ENCODE assay signal across 10 mouse cellular contexts in the genomic region with DNA sequence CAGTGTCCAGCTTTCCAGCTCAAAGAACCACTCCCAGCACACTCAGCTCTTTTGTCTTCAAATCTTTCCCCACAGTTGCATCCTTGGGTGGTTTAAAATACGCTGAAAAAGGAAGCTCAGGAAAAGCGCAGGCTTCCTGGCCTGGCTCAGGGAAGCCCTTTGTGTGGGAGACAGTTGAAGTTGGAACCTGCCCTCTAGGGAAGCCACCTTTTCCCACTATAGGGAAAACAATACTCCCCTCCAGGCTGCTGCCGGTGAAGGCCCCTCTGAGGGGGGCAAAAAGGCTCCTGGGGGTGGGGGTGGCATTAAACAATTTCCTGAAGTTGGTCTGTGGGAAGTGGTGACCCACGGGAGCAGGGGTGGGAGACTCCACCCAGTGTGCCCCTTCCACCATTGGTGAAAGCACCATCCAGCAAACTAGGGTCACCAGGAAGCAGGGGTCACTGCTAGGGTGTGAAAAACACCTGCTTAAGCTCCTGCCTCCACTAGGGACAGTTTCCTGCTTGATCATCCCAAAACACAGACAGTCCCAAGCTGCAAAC. TPM values are rescaled to one million over a fixed set of nuclear protein-coding genes. Genes with fewer than 3 reads are reported as not detected.
DNase-seq lines count a peak whose midpoint lies in the region; ATAC-seq lines count a peak whose summit lies in the region.
"Had no signal": no experiment of that assay in that cellular context is flagged by ENCODE, and none has a peak within 500 bp of the region (broad histone marks: within the 10 kb centered on the region; RNA-seq: fewer than 3 reads in every experiment).

No protein-coding gene starts in this region.

- no peak for ATAC-seq in embryonic facial prominence, embryonic 12.5 days (ENCODE audit: insufficient number of reproducible peaks, insufficient read depth, low FRiP score, low TSS enrichment)
- no peak for ATAC-seq in hindbrain, embryonic 13.5 days (ENCODE audit: low FRiP score)
- no peak for ATAC-seq in midbrain, embryonic 11.5 days (ENCODE audit: low FRiP score)

- no peaks in the 10 kb centered on the region for H3K9me3 ChIP-seq in embryonic facial prominence, embryonic 12.5 days
- no peaks in the 10 kb centered on the region for H3K9me3 ChIP-seq in hindbrain, embryonic 13.5 days
- no peaks in the 10 kb centered on the region for H3K9me3 ChIP-seq in midbrain, embryonic 11.5 days (ENCODE audit: control insufficient read depth, low read length)

- H3K4me1 ChIP-seq in embryonic facial prominence, embryonic 12.5 days, result peaks cover 92% of the 10 kb centered on the region
- H3K4me1 ChIP-seq in hindbrain, embryonic 13.5 days (replicated peaks), result peaks cover 99% of the 10 kb centered on the region
- H3K4me1 ChIP-seq in midbrain, embryonic 11.5 days (ENCODE audit: control insufficient read depth, insufficient read depth, low read length), result peaks cover 94% of the 10 kb centered on the region

- peak; percentile 74 to 83 for DNase-seq in heart, adult 9 months (ENCODE audit: low spot score in 2 of 2)
- DNase-seq in heart, postnatal 25 days (ENCODE audit: low spot score), result no peak
- peak; percentile 87 for DNase-seq in midbrain, embryonic 11.5 days (ENCODE audit: low spot score, missing footprints)
- DNase-seq in T-cell, adult 2 months (ENCODE audit: low spot score), result no peak
- no peak for DNase-seq in cerebellum, postnatal 36 days
- DNase-seq in left cerebral cortex, adult 18-20 months (ENCODE audit: low spot score in 2 of 2), result no peak
- DNase-seq: adrenal gland, postnatal 25 days; layer of hippocampus, postnatal 36 days had no signal

- no peak overlapping the region for H3K4me3 ChIP-seq in embryonic facial prominence, embryonic 12.5 days
- no peak overlapping the region for H3K4me3 ChIP-seq in hindbrain, embryonic 13.5 days
- H3K4me3 ChIP-seq in midbrain, embryonic 11.5 days (ENCODE audit: low read depth, low read length), result no peak overlapping the region

- intact Hi-C loops in heart, postnatal 25 days (cut with DNase I), result loop anchor here (5.0 kb wide), 1 partner anchor 56 kb away; no protein-coding TSS in a partner anchor

- no peaks in the 10 kb centered on the region for H3K27me3 ChIP-seq in embryonic facial prominence, embryonic 12.5 days
- H3K27me3 ChIP-seq in hindbrain, embryonic 13.5 days, result no peaks in the 10 kb centered on the region
- H3K27me3 ChIP-seq in midbrain, embryonic 11.5 days (ENCODE audit: control insufficient read depth, insufficient read depth, low read length), result no peaks in the 10 kb centered on the region

- no peaks in the 10 kb centered on the region for H3K36me3 ChIP-seq in embryonic facial prominence, embryonic 12.5 days
- no peaks in the 10 kb centered on the region for H3K36me3 ChIP-seq in hindbrain, embryonic 13.5 days
- peaks cover 4% of the 10 kb centered on the region; the same call in 1 of the 2 replicates for H3K36me3 ChIP-seq in midbrain, embryonic 11.5 days (ENCODE audit: control insufficient read depth, insufficient read depth, low read length)

- peak overlapping the region; percentile 84; the same call in 1 of the 2 replicates for H3K27ac ChIP-seq in embryonic facial prominence, embryonic 12.5 days
- peak overlapping the region; percentile 90 for H3K27ac ChIP-seq in hindbrain, embryonic 13.5 days
- peak overlapping the region; percentile 100 for H3K27ac ChIP-seq in midbrain, embryonic 11.5 days (ENCODE audit: low read depth, low read length)

- 44% methylated on average over 4 of the region's 4 CpGs for WGBS in embryonic facial prominence, embryonic 12.5 days
- WGBS in hindbrain, embryonic 13.5 days, result 20% methylated on average over 4 of the region's 4 CpGs
- 25% methylated on average over 4 of the region's 4 CpGs for WGBS in midbrain, embryonic 11.5 days

- no peak overlapping the region for H3K4me2 ChIP-seq in embryonic facial prominence, embryonic 12.5 days (replicated peaks)
- H3K4me2 ChIP-seq in hindbrain, embryonic 13.5 days, result peak overlapping the region; percentile 21; the same call in 1 of the 2 replicates
- H3K4me2 ChIP-seq in midbrain, embryonic 11.5 days, result 0 out of 2 replicates have a peak overlapping the region, but pooled peaks have one; percentile 11

- no peak overlapping the region for H3K9ac ChIP-seq in embryonic facial prominence, embryonic 12.5 days
- H3K9ac ChIP-seq in hindbrain, embryonic 13.5 days, result peak overlapping the region; percentile 43
- H3K9ac ChIP-seq in midbrain, embryonic 11.5 days (ENCODE audit: low read length), result peak overlapping the region; percentile 38

RNA-seq across cellular contexts. Expression of gene Notch1, which starts 25.6 kb away (rescaled TPM):
- total RNA-seq in heart, postnatal 25 days (2021), result 10 to 100 TPM; 27.5 to 32.3 TPM
- polyA plus RNA-seq in embryonic facial prominence, embryonic 12.5 days (2016; fragmentation: Nextera tagmentation; extraction: Ambion mirVana), result 16.4 and 20.3 TPM in 2 replicates
- polyA plus RNA-seq in hindbrain, embryonic 13.5 days (2015; fragmentation: Nextera tagmentation; extraction: Ambion mirVana), result 17.5 and 19.2 TPM in 2 replicates
- polyA plus RNA-seq in midbrain, embryonic 11.5 days (2014; fragmentation: Nextera tagmentation; extraction: Ambion mirVana), result 40.8 and 47.5 TPM in 2 replicates
- total RNA-seq in left cerebral cortex, adult 18-20 months (2021), result 10 to 100 TPM; 17.8 to 19.1 TPM

RNA-seq across cellular contexts. Expression of gene Sec16a, which starts 45.8 kb away (rescaled TPM):
- 10 to 100 TPM; 34.9 to 38.8 TPM for total RNA-seq in heart, postnatal 25 days (2021)
- 26.2 and 28.3 TPM in 2 replicates for polyA plus RNA-seq in embryonic facial prominence, embryonic 12.5 days (2016; fragmentation: Nextera tagmentation; extraction: Ambion mirVana)
- 18.3 and 18.5 TPM in 2 replicates for polyA plus RNA-seq in hindbrain, embryonic 13.5 days (2015; fragmentation: Nextera tagmentation; extraction: Ambion mirVana)
- polyA plus RNA-seq in midbrain, embryonic 11.5 days (2014; fragmentation: Nextera tagmentation; extraction: Ambion mirVana), result 28.2 and 29.8 TPM in 2 replicates
- total RNA-seq in left cerebral cortex, adult 18-20 months (2021), result 10 to 100 TPM; 42.7 to 46.0 TPM

Comparison
In these comparisons a context has a peak if more than half of its experiments do, and no peak if none do; other contexts are left out.
1. DNase-seq: peak in heart, adult 9 months (2 of 2) and midbrain, embryonic 11.5 days (single experiment); none in heart, postnatal 25 days (single experiment), T-cell, adult 2 months (single experiment), cerebellum, postnatal 36 days (0 of 2) and left cerebral cortex, adult 18-20 months (0 of 2).
2. Peak in every context shown above with its lines, with median percentiles within 50 percentile points of each other: H3K27ac ChIP-seq.